Mouse (Mus musculus) hindbrain, embryonic 12.5 days (tissue): Measurements from ENCODE around the gene Col12a1. TPM values are rescaled to one million over a fixed set of nuclear protein-coding genes. Genes with fewer than 3 reads are reported as not detected.
A peak's percentile ranks its signal among the peaks of the same experiment; 100 is the strongest.

Experiments used
- ATAC-seq: fragments of 200-750 bp; cut with Nextera tagmentation; 2 replicates; pipeline ENCODE4 v1.8.0; 2017; ENCODE audit warnings: moderate TSS enrichment; ENCODE audit not compliant: low FRiP score
- H3K27ac ChIP-seq: fragments of 300-500 bp; sonication (generic); 2 replicates; pipeline ENCODE4 v1.5.1; 2016; ENCODE audit warnings: mild to moderate bottlenecking
- H3K27me3 ChIP-seq: fragments of 300-500 bp; sonication (generic); 2 replicates; pipeline ENCODE4 v1.6.1; 2016; ENCODE audit warnings: mild to moderate bottlenecking
- H3K36me3 ChIP-seq: fragments of 300-500 bp; sonication (generic); 2 replicates; pipeline ENCODE4 v1.6.1; 2016; ENCODE audit warnings: mild to moderate bottlenecking
- H3K4me1 ChIP-seq: fragments of 300-500 bp; sonication (generic); 2 replicates; pipeline ENCODE4 v1.6.1; 2016
- H3K4me2 ChIP-seq: fragments of 300-500 bp; sonication (generic); replicated peaks from 2 replicates; pipeline ENCODE4 v1.6.1; 2016; ENCODE audit warnings: mild to moderate bottlenecking
- H3K4me3 ChIP-seq: fragments of 300-500 bp; sonication (generic); 2 replicates; pipeline ENCODE4 v1.5.1; 2016; ENCODE audit warnings: mild to moderate bottlenecking
- H3K9ac ChIP-seq: fragments of 300-500 bp; sonication (generic); 2 replicates; pipeline ENCODE4 v1.6.1; 2016; ENCODE audit warnings: mild to moderate bottlenecking, moderate library complexity
- H3K9me3 ChIP-seq: fragments of 300-500 bp; sonication (generic); replicated peaks from 2 replicates; pipeline ENCODE4 v1.6.1; 2016; ENCODE audit warnings: mild to moderate bottlenecking
- WGBS: fragments of 180-500 bp; shearing (Covaris S2); methylation state at CpG from one replicate; pipeline ENCODE4 v1.1.7; 2016; 5-methylcytosine and 5-hydroxymethylcytosine counted together
- polyA plus RNA-seq: library from polyadenylated mRNA; unstranded; fragments of >200 nt; fragmentation: Nextera tagmentation; extraction: Ambion mirVana; gene quantifications from 2 replicates; pipeline ENCODE4 v1.2.1, GENCODE M21; 2016

Gene Col12a1
- polyA plus RNA-seq, 1 experiment from 2014 or later: 53.8 TPM

- H3K27me3 ChIP-seq: no peaks in the 10 kb centered on the region
- H3K4me2 ChIP-seq: no peak overlapping the region
- peaks cover 5% of the 10 kb centered on the region for H3K4me1 ChIP-seq
- ATAC-seq: no peak
- WGBS: 86% methylated on average over 5 of the region's 5 CpGs
- no peaks in the 10 kb centered on the region for H3K9me3 ChIP-seq
- H3K36me3 ChIP-seq: no peaks in the 10 kb centered on the region
- H3K4me3 ChIP-seq: no peak overlapping the region
- no peak overlapping the region for H3K27ac ChIP-seq
- H3K9ac ChIP-seq: no peak overlapping the region
Observed at GRCm38 (mm10) chr9:79616040-79616439, 102.6 kb downstream of the Col12a1 start.

- no peak overlapping the region for H3K4me3 ChIP-seq
Observed at GRCm38 (mm10) chr9:79610286-79610685, 108.3 kb downstream of the Col12a1 start.

GRCm38 (mm10) chr9:79609661-79610060, 109.0 kb downstream of the Col12a1 start:
- 81% methylated on average over 4 of the region's 4 CpGs for WGBS
- peaks cover 12% of the 10 kb centered on the region for H3K27me3 ChIP-seq
- no peak overlapping the region for H3K4me2 ChIP-seq
- no peak overlapping the region for H3K4me3 ChIP-seq
- ATAC-seq: no peak
- H3K36me3 ChIP-seq: no peaks in the 10 kb centered on the region
- no peaks in the 10 kb centered on the region for H3K9me3 ChIP-seq
- H3K4me1 ChIP-seq: no peaks in the 10 kb centered on the region
- H3K27ac ChIP-seq: no peak overlapping the region
- no peak overlapping the region for H3K9ac ChIP-seq

More at GRCm38 (mm10) chr9:79610286-79610685, 108.3 kb downstream of the Col12a1 start:
- Histone ChIP-seq H3K9me3 (no peaks in the 10 kb centered on the region), H3K9ac (no peak overlapping the region), H3K27me3 (peaks cover 9% of the 10 kb centered on the region), H3K4me1 (no peaks in the 10 kb centered on the region), H3K36me3 (no peaks in the 10 kb centered on the region), H3K27ac (no peak overlapping the region), H3K4me2 (no peak overlapping the region)
- 74% methylated on average over 6 of the region's 6 CpGs for WGBS
- no peak for ATAC-seq

- Histone ChIP-seq H3K4me1 (no peaks in the 10 kb centered on the region), H3K36me3 (no peaks in the 10 kb centered on the region), H3K4me2 (no peak overlapping the region), H3K27ac (no peak overlapping the region), H3K9ac (no peak overlapping the region), H3K4me3 (no peak overlapping the region), H3K9me3 (no peaks in the 10 kb centered on the region), H3K27me3 (peaks cover 14% of the 10 kb centered on the region)
- ATAC-seq: no peak
- WGBS: 75% methylated on average over 1 of the region's 1 CpGs
Observed at GRCm38 (mm10) chr9:79608795-79609194, 109.8 kb downstream of the Col12a1 start.

GRCm38 (mm10) chr9:79608062-79608531, 110.5 kb downstream of the Col12a1 start:
- no peak overlapping the region for H3K4me2 ChIP-seq
- H3K27me3 ChIP-seq: peaks cover 14% of the 10 kb centered on the region
- H3K4me3 ChIP-seq: no peak overlapping the region

GRCm38 (mm10) chr9:79606122-79606521, 112.5 kb downstream of the Col12a1 start:
- no peaks in the 10 kb centered on the region for H3K4me1 ChIP-seq
- no peaks in the 10 kb centered on the region for H3K9me3 ChIP-seq
- no peak for ATAC-seq
- H3K27ac ChIP-seq: no peak overlapping the region
- no peak overlapping the region for H3K4me2 ChIP-seq
- no peak overlapping the region for H3K4me3 ChIP-seq
- peaks cover 14% of the 10 kb centered on the region for H3K27me3 ChIP-seq
- H3K36me3 ChIP-seq: no peaks in the 10 kb centered on the region
- no peak overlapping the region for H3K9ac ChIP-seq
- 64% methylated on average over 5 of the region's 5 CpGs for WGBS

More at GRCm38 (mm10) chr9:79608062-79608531, 110.5 kb downstream of the Col12a1 start:
- no peaks in the 10 kb centered on the region for H3K9me3 ChIP-seq
- no peak overlapping the region for H3K9ac ChIP-seq
- ATAC-seq: no peak
- 70% methylated on average over 4 of the region's 4 CpGs for WGBS
- no peak overlapping the region for H3K27ac ChIP-seq
- no peaks in the 10 kb centered on the region for H3K4me1 ChIP-seq
- H3K36me3 ChIP-seq: no peaks in the 10 kb centered on the region

- H3K27me3 ChIP-seq: peaks cover 14% of the 10 kb centered on the region
- no peak overlapping the region for H3K9ac ChIP-seq
- H3K4me2 ChIP-seq: no peak overlapping the region
- no peaks in the 10 kb centered on the region for H3K9me3 ChIP-seq
- H3K27ac ChIP-seq: no peak overlapping the region
- H3K4me1 ChIP-seq: no peaks in the 10 kb centered on the region
- no peaks in the 10 kb centered on the region for H3K36me3 ChIP-seq
- no peak overlapping the region for H3K4me3 ChIP-seq
- 31% methylated on average over 5 of the region's 5 CpGs for WGBS
- ATAC-seq: peak; percentile 54; the same call in 1 of the 2 replicates
Observed at GRCm38 (mm10) chr9:79605722-79606121, 112.9 kb downstream of the Col12a1 start.

GRCm38 (mm10) chr9:79604546-79604945, 114.1 kb downstream of the Col12a1 start:
- ATAC-seq: no peak
- Histone ChIP-seq H3K27ac (no peak overlapping the region), H3K9ac (no peak overlapping the region), H3K4me3 (no peak overlapping the region), H3K4me1 (peaks cover 2% of the 10 kb centered on the region; the same call in 1 of the 2 replicates), H3K27me3 (peaks cover 14% of the 10 kb centered on the region), H3K4me2 (no peak overlapping the region), H3K36me3 (no peaks in the 10 kb centered on the region), H3K9me3 (no peaks in the 10 kb centered on the region)
- WGBS: 94% methylated on average over 3 of the region's 3 CpGs

GRCm38 (mm10) chr9:79603448-79603847, 115.2 kb downstream of the Col12a1 start:
- WGBS: 91% methylated on average over 2 of the region's 2 CpGs
- ATAC-seq: no peak
- no peak overlapping the region for H3K4me2 ChIP-seq
- peaks cover 6% of the 10 kb centered on the region; the same call in 1 of the 2 replicates for H3K4me1 ChIP-seq
- H3K4me3 ChIP-seq: no peak overlapping the region
- H3K27me3 ChIP-seq: peaks cover 14% of the 10 kb centered on the region
- no peak overlapping the region for H3K27ac ChIP-seq
- H3K9me3 ChIP-seq: no peaks in the 10 kb centered on the region
- H3K36me3 ChIP-seq: no peaks in the 10 kb centered on the region
- H3K9ac ChIP-seq: no peak overlapping the region

- Histone ChIP-seq H3K4me1 (peaks cover 6% of the 10 kb centered on the region; the same call in 1 of the 2 replicates), H3K9me3 (no peaks in the 10 kb centered on the region), H3K27me3 (0 out of 2 replicates have a peak, but pooled peaks cover 5% of the 10 kb centered on the region), H3K4me2 (no peak overlapping the region), H3K27ac (no peak overlapping the region), H3K36me3 (no peaks in the 10 kb centered on the region), H3K9ac (no peak overlapping the region), H3K4me3 (no peak overlapping the region)
- no peak for ATAC-seq
- WGBS: 90% methylated on average over 3 of the region's 3 CpGs
Observed at GRCm38 (mm10) chr9:79600237-79600570, 118.4 kb downstream of the Col12a1 start.

GRCm38 (mm10) chr9:79599395-79600236, 119.0 kb downstream of the Col12a1 start:
- peaks cover 6% of the 10 kb centered on the region; the same call in 1 of the 2 replicates for H3K4me1 ChIP-seq
- H3K27ac ChIP-seq: no peak overlapping the region
- H3K4me2 ChIP-seq: peak overlapping the region; percentile 6; the same call in 1 of the 2 replicates
- WGBS: 78% methylated on average over 20 of the region's 20 CpGs
- H3K27me3 ChIP-seq: 0 out of 2 replicates have a peak, but pooled peaks cover 2% of the 10 kb centered on the region
- ATAC-seq: no peak
- no peaks in the 10 kb centered on the region for H3K9me3 ChIP-seq
- no peaks in the 10 kb centered on the region for H3K36me3 ChIP-seq
- no peak overlapping the region for H3K9ac ChIP-seq
- no peak overlapping the region for H3K4me3 ChIP-seq

GRCm38 (mm10) chr9:79598578-79598977, 120.1 kb downstream of the Col12a1 start:
- ATAC-seq: no peak
- Histone ChIP-seq H3K9ac (no peak overlapping the region), H3K27me3 (no peaks in the 10 kb centered on the region), H3K4me1 (peaks cover 6% of the 10 kb centered on the region; the same call in 1 of the 2 replicates), H3K27ac (no peak overlapping the region), H3K36me3 (no peaks in the 10 kb centered on the region), H3K9me3 (no peaks in the 10 kb centered on the region), H3K4me2 (no peak overlapping the region), H3K4me3 (no peak overlapping the region)
- 70% methylated on average over 1 of the region's 1 CpGs for WGBS
